Mouse (Mus musculus) hindbrain, embryonic 14.5 days (tissue): ENCODE measurements around the gene Alg14. TPM values are rescaled to one million over a fixed set of nuclear protein-coding genes. Genes with fewer than 3 reads are reported as not detected.

Experiments
- ATAC-seq: fragments of 200-750 bp; cut with Nextera tagmentation; 2 replicates; pipeline ENCODE4 v1.8.0; 2017; ENCODE audit warnings: moderate number of reproducible peaks, mild to moderate bottlenecking, moderate TSS enrichment, moderate library complexity; ENCODE audit not compliant: low FRiP score
- DNase-seq: peaks from one replicate; pipeline ENCODE4 v3.0.0-alpha.2; 2015; ENCODE audit warnings: low spot score
- H3K27ac ChIP-seq: fragments of 300-500 bp; sonication (generic); 2 replicates; pipeline ENCODE4 v1.5.1; 2014; ENCODE audit warnings: mild to moderate bottlenecking, moderate library complexity
- H3K27me3 ChIP-seq: fragments of 300-500 bp; sonication (generic); 2 replicates; pipeline ENCODE4 v1.6.1; 2014; ENCODE audit warnings: mild to moderate bottlenecking, low read length, mixed read lengths; ENCODE audit not compliant: control insufficient read depth, insufficient read depth
- H3K36me3 ChIP-seq: fragments of 300-500 bp; sonication (generic); replicated peaks from 2 replicates; pipeline ENCODE4 v1.6.1; 2014; ENCODE audit not compliant: control insufficient read depth, insufficient read depth
- H3K4me1 ChIP-seq: fragments of 300-500 bp; sonication (generic); replicated peaks from 2 replicates; pipeline ENCODE4 v1.6.1; 2014; ENCODE audit warnings: antibody characterized with exemption, low read length, mixed read lengths; ENCODE audit not compliant: control insufficient read depth, insufficient read depth
- H3K4me2 ChIP-seq: fragments of 300-500 bp; sonication (generic); replicated peaks from 2 replicates; pipeline ENCODE4 v1.6.1; 2014; ENCODE audit warnings: mild to moderate bottlenecking, moderate library complexity
- H3K4me3 ChIP-seq: fragments of 300-500 bp; sonication (generic); replicated peaks from 2 replicates; pipeline ENCODE4 v1.5.1; 2014; ENCODE audit warnings: mild to moderate bottlenecking, low read length
- H3K9ac ChIP-seq: fragments of 300-500 bp; sonication (generic); 2 replicates; pipeline ENCODE4 v1.6.1; 2014
- H3K9me3 ChIP-seq: fragments of 300-500 bp; sonication (generic); 2 replicates; pipeline ENCODE4 v1.6.1; 2016; ENCODE audit warnings: low read length; ENCODE audit not compliant: control insufficient read depth
- WGBS: fragments of 180-500 bp; shearing (Covaris S2); extraction: QIAGEN DNeasy Blood & Tissue Kit; methylation state at CpG from one replicate; pipeline ENCODE4 v1.1.7; 2014; 5-methylcytosine and 5-hydroxymethylcytosine counted together
- polyA plus RNA-seq: library from polyadenylated mRNA; unstranded; fragments of >200 nt; fragmentation: Nextera tagmentation; extraction: Ambion mirVana; gene quantifications from 2 replicates; pipeline ENCODE4 v1.2.1, GENCODE M21; 2014

Alg14 gene
- polyA plus RNA-seq, 1 experiment from 2014 or later: 35.0 TPM

DNA sequence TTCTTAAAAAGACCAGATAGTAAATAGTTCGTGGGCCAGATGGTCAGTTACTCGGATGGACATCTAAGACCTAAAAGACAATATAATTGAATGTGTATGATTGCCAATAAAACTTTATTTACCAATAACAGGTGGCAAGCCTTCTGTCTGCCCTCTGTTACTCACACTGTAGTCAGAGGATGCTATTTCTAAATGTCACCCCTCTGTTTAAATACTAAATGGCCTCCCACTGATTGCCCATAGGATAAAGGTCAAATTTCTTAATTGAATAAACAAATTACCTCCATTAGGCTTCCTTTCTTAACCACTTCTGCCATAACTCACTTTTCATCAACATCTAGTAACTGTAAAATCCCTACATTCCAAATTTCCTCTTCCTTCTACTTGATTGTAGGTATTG lies 19.0 kb upstream of the Alg14 start:
- Histone ChIP-seq H3K27me3 (no peaks in the 10 kb centered on the region), H3K4me3 (no peak overlapping the region), H3K4me1 (no peaks in the 10 kb centered on the region), H3K9me3 (no peaks in the 10 kb centered on the region), H3K4me2 (no peak overlapping the region), H3K36me3 (no peaks in the 10 kb centered on the region), H3K9ac (no peak overlapping the region), H3K27ac (no peak overlapping the region)
- no peak for ATAC-seq
- DNase-seq: no peak
- 86% methylated on average over 2 of the region's 2 CpGs for WGBS

DNA sequence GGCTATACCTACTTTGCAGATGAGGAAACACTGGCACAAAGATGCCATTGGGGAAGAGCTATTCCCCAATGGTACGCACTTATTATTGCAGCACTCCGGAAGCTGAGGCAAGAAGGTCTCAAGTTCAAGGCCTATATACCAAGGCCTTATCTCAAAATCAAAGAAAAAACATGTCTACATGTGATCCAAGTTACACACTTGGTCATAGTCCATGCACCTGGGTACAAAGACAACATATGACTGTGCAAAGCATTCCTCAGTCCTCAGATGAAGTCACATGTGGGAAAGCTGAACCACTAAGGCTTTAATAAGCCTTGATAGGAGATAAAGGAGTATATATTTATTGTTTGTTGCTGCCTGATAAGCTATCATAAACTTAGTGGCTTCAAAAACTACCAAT lies 17.6 kb upstream of the Alg14 start:
- no peak overlapping the region for H3K4me2 ChIP-seq
- 98% methylated on average over 2 of the region's 2 CpGs for WGBS
- no peaks in the 10 kb centered on the region for H3K36me3 ChIP-seq
- no peak for ATAC-seq
- no peaks in the 10 kb centered on the region for H3K9me3 ChIP-seq
- no peaks in the 10 kb centered on the region for H3K4me1 ChIP-seq
- no peaks in the 10 kb centered on the region for H3K27me3 ChIP-seq
- H3K4me3 ChIP-seq: no peak overlapping the region
- no peak overlapping the region for H3K9ac ChIP-seq
- no peak for DNase-seq
- no peak overlapping the region for H3K27ac ChIP-seq

DNA sequence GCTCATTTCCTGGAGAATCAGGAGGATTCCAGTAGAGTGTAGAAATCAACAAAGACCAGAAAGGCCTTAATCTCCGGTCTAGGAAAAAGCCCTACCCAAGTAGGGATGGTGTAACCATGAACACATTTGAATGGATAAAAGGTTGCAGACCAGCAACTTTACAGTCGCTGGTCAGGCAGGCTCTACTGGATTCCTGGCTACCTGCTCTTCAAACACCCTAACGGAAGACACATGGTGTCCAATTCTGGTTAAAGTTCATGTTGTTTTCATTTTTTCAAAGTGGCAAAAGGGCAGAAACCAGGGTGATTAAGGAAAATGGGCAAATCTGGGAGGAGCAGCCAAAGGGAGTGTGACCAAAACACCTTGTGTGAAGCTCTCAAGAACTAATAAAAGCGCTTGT lies 14.6 kb upstream of the Alg14 start:
- H3K27me3 ChIP-seq: no peaks in the 10 kb centered on the region
- 87% methylated on average over 4 of the region's 4 CpGs for WGBS
- DNase-seq (no peak), ATAC-seq (no peak)
- H3K4me1 ChIP-seq: no peaks in the 10 kb centered on the region
- no peak overlapping the region for H3K27ac ChIP-seq
- no peaks in the 10 kb centered on the region for H3K9me3 ChIP-seq
- no peak overlapping the region for H3K4me3 ChIP-seq
- no peak overlapping the region for H3K4me2 ChIP-seq
- H3K36me3 ChIP-seq: no peaks in the 10 kb centered on the region
- H3K9ac ChIP-seq: no peak overlapping the region

DNA sequence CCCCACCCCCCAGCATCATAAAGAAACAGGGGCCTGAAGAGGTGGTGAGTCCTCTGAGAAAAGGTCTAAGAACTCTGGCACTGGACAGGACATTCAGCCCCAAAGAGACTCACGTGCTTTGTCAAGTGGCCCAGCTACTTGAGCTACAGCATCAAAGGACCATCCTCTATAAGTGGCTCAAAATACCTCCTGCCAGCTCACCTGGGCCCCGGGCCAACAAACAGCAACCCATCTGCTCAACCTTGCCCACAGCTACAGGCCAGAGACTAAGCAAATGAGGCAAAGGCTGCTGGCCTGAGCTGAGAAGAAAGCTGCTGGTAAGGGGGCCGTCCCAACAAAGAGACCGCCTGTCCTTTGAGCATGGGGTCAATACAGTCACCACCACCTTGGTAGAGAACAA lies 14.0 kb upstream of the Alg14 start:
- H3K9ac ChIP-seq: no peak overlapping the region
- 86% methylated on average over 4 of the region's 4 CpGs for WGBS
- H3K27me3 ChIP-seq: no peaks in the 10 kb centered on the region
- no peak overlapping the region for H3K4me3 ChIP-seq
- DNase-seq (no peak), ATAC-seq (no peak)
- no peaks in the 10 kb centered on the region for H3K4me1 ChIP-seq
- no peak overlapping the region for H3K4me2 ChIP-seq
- H3K27ac ChIP-seq: no peak overlapping the region
- no peaks in the 10 kb centered on the region for H3K9me3 ChIP-seq
- no peaks in the 10 kb centered on the region for H3K36me3 ChIP-seq

DNA sequence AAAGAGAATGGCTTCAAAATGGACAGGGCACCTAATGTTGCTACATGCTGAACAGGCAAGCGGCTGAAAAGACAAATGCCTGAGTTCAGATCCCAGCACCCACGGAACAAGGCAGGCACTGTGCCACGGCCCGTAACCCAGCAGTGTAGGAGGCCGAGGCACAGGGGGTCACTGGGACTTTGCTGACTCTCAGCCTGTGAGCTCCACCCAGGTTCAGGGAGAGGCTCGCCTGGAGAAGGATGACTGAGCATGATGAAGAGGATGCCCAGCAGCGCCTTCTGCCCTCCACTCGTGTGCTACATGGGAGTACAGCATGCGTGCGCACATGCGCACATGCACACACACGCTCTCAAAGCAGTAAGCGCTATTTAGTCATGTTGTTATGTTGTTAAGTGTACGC lies 11.9 kb upstream of the Alg14 start:
- ATAC-seq (no peak), DNase-seq (no peak)
- no peak overlapping the region for H3K9ac ChIP-seq
- H3K4me3 ChIP-seq: no peak overlapping the region
- 88% methylated on average over 14 of the region's 14 CpGs for WGBS
- no peaks in the 10 kb centered on the region for H3K4me1 ChIP-seq
- H3K27me3 ChIP-seq: no peaks in the 10 kb centered on the region
- no peak overlapping the region for H3K27ac ChIP-seq
- H3K36me3 ChIP-seq: no peaks in the 10 kb centered on the region
- no peak overlapping the region for H3K4me2 ChIP-seq
- H3K9me3 ChIP-seq: no peaks in the 10 kb centered on the region

DNA sequence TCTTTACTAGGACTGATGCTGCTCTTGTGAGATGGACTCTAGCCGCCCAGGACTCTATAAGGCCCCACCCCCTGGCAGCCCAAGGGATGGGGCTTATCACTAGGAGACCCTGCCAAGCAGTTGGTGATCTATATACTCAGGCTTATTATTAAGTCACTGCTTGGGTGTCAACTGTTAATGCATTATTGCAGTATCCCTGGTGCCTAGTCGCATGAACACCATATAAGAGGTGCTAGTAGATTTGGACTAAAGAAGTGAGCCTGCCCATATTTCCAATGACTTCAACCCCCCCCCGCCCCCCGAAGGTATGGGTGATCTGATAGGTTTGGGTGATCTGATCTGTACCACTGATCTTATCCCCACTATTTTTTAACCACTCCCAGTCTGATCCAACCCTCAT lies 8.6 kb upstream of the Alg14 start, which contains the start of gene Tmem56:
Gene Tmem56 (minus strand): TSS at position 101 of the 400 bp plus-strand sequence.
- no peaks in the 10 kb centered on the region for H3K4me1 ChIP-seq
- no peak within 1 kb of the TSS for H3K4me3 ChIP-seq
- 91% methylated on average over 4 of the region's 4 CpGs for WGBS
- H3K4me2 ChIP-seq: no peak within 1 kb of the TSS
- ATAC-seq (no peak), DNase-seq (no peak)
- H3K9me3 ChIP-seq: no peaks in the 10 kb centered on the region
- H3K36me3 ChIP-seq: no peaks in the 10 kb centered on the region
- no peak within 1 kb of the TSS for H3K9ac ChIP-seq
- H3K27me3 ChIP-seq: no peaks in the 10 kb centered on the region
- H3K27ac ChIP-seq: no peak within 1 kb of the TSS

DNA sequence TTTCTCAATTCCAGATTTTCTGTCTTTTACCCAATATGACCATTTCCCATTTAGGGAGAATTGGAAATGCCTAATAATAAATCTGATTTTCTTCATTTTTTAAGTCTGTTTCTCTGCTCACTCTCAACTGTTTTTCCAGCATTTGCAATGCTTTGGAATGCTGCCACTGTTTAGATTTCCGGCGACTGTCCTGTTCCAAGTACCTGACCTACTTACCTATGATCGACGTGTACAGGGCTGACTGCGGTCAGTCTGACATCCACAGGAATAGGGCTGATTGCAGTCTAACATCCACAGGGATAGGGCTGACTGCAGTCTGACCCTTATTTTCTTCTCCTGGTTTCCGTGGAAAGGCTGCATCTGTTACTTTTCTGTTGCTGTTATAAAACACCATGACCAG lies 6.4 kb upstream of the Alg14 start:
- H3K4me1 ChIP-seq: no peaks in the 10 kb centered on the region
- H3K4me2 ChIP-seq: no peak overlapping the region
- H3K27me3 ChIP-seq: no peaks in the 10 kb centered on the region
- H3K9me3 ChIP-seq: no peaks in the 10 kb centered on the region
- H3K9ac ChIP-seq: no peak overlapping the region
- no peak for DNase-seq
- no peak overlapping the region for H3K4me3 ChIP-seq
- no peaks in the 10 kb centered on the region for H3K36me3 ChIP-seq
- 94% methylated on average over 6 of the region's 6 CpGs for WGBS
- H3K27ac ChIP-seq: no peak overlapping the region
- ATAC-seq: no peak

DNA sequence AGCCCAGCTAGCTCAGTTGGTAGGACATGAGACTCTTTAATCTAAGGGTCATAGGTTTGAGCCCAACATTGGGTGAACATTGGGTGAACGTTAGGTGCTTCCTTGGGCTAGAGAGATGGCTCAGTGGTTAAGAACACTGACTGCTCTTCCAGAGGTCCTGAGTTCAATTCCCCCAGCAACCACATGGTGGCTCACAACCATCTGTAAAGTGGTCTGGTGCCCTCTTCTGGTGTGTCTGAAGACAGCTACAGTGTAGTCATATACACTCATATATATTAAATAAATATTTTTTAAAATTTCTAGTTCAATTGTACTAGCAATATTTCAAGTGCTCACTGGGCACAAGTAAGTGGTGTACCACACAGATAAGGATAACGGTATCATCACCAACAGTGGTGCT lies 4.4 kb upstream of the Alg14 start:
- no peak for DNase-seq
- Histone ChIP-seq H3K27ac (no peak overlapping the region), H3K9me3 (no peaks in the 10 kb centered on the region), H3K4me3 (no peak overlapping the region), H3K4me1 (no peaks in the 10 kb centered on the region; the same call in 1 of the 2 replicates), H3K36me3 (no peaks in the 10 kb centered on the region), H3K27me3 (no peaks in the 10 kb centered on the region), H3K4me2 (no peak overlapping the region), H3K9ac (no peak overlapping the region)
- WGBS: 98% methylated on average over 2 of the region's 2 CpGs
- ATAC-seq: no peak

DNA sequence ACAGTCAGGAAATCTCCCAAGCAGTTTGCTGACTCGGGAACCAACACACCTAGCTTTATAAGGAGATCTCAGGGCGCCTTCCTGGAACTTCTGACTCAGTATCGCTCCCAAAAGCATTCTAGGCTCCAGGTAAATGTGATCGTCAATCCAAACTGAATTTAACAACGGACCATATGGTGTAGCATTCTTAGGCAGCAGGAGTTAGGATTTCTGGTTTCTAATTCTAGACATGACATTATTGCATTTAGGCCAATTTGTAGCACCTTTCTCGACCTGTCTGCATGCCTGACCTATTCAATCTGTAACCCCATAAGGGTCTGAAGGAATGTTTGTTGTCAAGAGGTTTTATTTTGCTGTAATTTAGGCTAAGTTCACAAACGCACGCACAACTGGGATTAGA lies 892 bp upstream of the Alg14 start:
- Histone ChIP-seq H3K9ac (peak overlapping the region; percentile 57), H3K27me3 (no peaks in the 10 kb centered on the region), H3K4me2 (peak overlapping the region; percentile 77), H3K4me1 (peaks cover 3% of the 10 kb centered on the region; the same call in 1 of the 2 replicates), H3K36me3 (no peaks in the 10 kb centered on the region), H3K27ac (0 out of 2 replicates have a peak overlapping the region, but pooled peaks have one; percentile 90), H3K9me3 (no peaks in the 10 kb centered on the region), H3K4me3 (peak overlapping the region; percentile 45; the same call in 1 of the 2 replicates)
- 79% methylated on average over 8 of the region's 8 CpGs for WGBS
- ATAC-seq (no peak), DNase-seq (no peak)

DNA sequence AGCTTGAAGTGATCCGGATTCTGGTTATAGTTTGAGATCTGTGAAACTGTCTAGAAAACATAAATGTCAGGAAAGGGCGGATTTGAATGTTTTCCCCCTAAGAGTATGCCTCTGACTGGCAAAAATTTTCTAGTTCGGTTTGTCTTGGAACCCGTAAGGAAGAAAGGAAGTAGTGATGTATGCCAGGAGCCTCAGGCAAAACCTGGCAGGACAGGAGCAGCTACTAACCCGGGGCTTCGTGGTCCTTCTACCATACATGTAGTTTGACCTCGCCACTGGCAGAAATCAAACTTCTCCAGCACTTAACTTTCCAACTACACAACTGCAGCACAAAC lies 381 bp upstream of the Alg14 start:
- Histone ChIP-seq H3K4me1 (peaks cover 3% of the 10 kb centered on the region; the same call in 1 of the 2 replicates), H3K27me3 (no peaks in the 10 kb centered on the region), H3K27ac (peak overlapping the region; percentile 90), H3K4me2 (peak overlapping the region; percentile 77), H3K4me3 (peak overlapping the region; percentile 45), H3K9me3 (no peaks in the 10 kb centered on the region), H3K36me3 (no peaks in the 10 kb centered on the region), H3K9ac (peak overlapping the region; percentile 57)
- peak; percentile 43 for DNase-seq
- 7% methylated on average over 7 of the region's 7 CpGs for WGBS
- no peak for ATAC-seq
